Mouse (Mus musculus) kidney, postnatal 4 days (tissue): ENCODE data around the gene Ccdc74a.

Source experiments
- DNase-seq, 2 experiments: peaks; one replicate each; pipeline ENCODE4 v3.0.0; 2021; ENCODE audit warnings: mixed read lengths in 2 of 2

Ccdc74a gene

GRCm38 (mm10) chr16:17642311-17642710 lies 4.0 kb upstream of the Ccdc74a start:
- DNase-seq = no peak

GRCm38 (mm10) chr16:17643437-17643990 lies 2.8 kb upstream of the Ccdc74a start:
- no peak for DNase-seq

- no peak for DNase-seq
Measured at GRCm38 (mm10) chr16:17647156-17647555, 886 bp downstream of the Ccdc74a start.

- DNase-seq = no peak
Measured at GRCm38 (mm10) chr16:17647566-17648340, 1.5 kb downstream of the Ccdc74a start.

- no peak for DNase-seq
Measured at GRCm38 (mm10) chr16:17649925-17650605, 3.8 kb downstream of the Ccdc74a start.

GRCm38 (mm10) chr16:17650711-17651110 lies 4.4 kb downstream of the Ccdc74a start:
- DNase-seq = no peak

- no peak for DNase-seq
Measured at GRCm38 (mm10) chr16:17652607-17653006, 6.3 kb downstream of the Ccdc74a start.

GRCm38 (mm10) chr16:17653601-17654000 lies 7.3 kb downstream of the Ccdc74a start:
- DNase-seq = no peak

- no peak for DNase-seq
Measured at GRCm38 (mm10) chr16:17654188-17654795, 8.0 kb downstream of the Ccdc74a start.

GRCm38 (mm10) chr16:17656212-17656871 lies 10.1 kb downstream of the Ccdc74a start:
- DNase-seq = no peak

GRCm38 (mm10) chr16:17665568-17665967 lies 19.3 kb downstream of the Ccdc74a start:
- no peak for DNase-seq

- DNase-seq = no peak
Measured at GRCm38 (mm10) chr16:17669886-17670285, 23.6 kb downstream of the Ccdc74a start.

GRCm38 (mm10) chr16:17694860-17695259 lies 48.6 kb downstream of the Ccdc74a start:
- no peak for DNase-seq
